ENCODE assay signal across 28 mouse cellular contexts in the genomic region with DNA sequence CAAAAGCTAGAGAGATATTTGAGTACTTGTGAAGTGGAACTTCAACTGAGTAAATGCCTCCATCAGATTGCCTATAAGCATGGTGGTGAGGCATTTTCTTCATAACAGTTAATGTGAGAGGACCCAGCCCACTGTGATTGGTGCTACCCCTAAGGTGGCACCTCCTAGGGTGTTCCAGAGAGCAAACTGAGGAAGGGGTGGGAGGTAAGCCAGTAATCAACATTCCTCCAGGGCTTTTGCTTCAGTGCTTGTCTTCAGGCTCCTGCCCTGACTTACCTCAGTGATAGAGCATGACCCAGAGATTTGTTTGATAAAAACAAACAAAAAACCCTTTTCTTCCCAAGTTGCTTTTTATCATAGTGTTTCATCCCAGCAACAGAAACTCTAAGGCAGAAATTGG. TPM values are rescaled to one million over a fixed set of nuclear protein-coding genes. Genes with fewer than 3 reads are reported as not detected.
DNase-seq lines count a peak whose midpoint lies in the region; ATAC-seq and TF ChIP-seq lines count a peak whose summit lies in the region.
"Had no signal": no experiment of that assay in that cellular context is flagged by ENCODE, and none has a peak within 500 bp of the region (broad histone marks: within the 10 kb centered on the region; RNA-seq: fewer than 3 reads in every experiment).

No protein-coding gene starts in this region.

- no peak for DNase-seq in gastrocnemius, adult 2 months
- no peak for DNase-seq in gastrocnemius, postnatal 36 days
- no peak for DNase-seq in kidney, adult 2 months
- DNase-seq in kidney, adult 11 months: no peak
- DNase-seq in neural tube, embryonic 10.5 days (ENCODE audit: extremely low spot score, low spot score): no peak
- DNase-seq: adrenal gland, adult 2 months; adrenal gland, postnatal 10 days; adrenal gland, postnatal 25 days; B cell, adult 2 months; cerebellum, adult 11 months; cerebellum, adult 18-20 months; cerebellum, adult 8-10 months; cerebellum, adult 9-11 months; cerebellum, postnatal 14 days; cerebellum, postnatal 36 days; embryo, embryonic 11 days had no signal

- no peak overlapping the region for H3K9ac ChIP-seq in kidney, embryonic 16.5 days (replicated peaks; ENCODE audit: low read length)
- H3K9ac ChIP-seq in kidney, embryonic 14.5 days (ENCODE audit: low read depth, low read length): no peak overlapping the region
- no peak overlapping the region for H3K9ac ChIP-seq in neural tube, embryonic 15.5 days (replicated peaks)
- H3K9ac ChIP-seq: embryonic facial prominence, embryonic 13.5 days; embryonic facial prominence, embryonic 15.5 days; forebrain, embryonic 12.5 days had no signal

- no peak for TF ChIP-seq CTCF in gastrocnemius, adult 2 months (IDR thresholded peaks at IDR 0.05)
- no peak for TF ChIP-seq CTCF in kidney, adult 2 months (conservative IDR thresholded peaks at IDR 0.05; ENCODE audit: insufficient read depth, insufficient read length, low read depth, low read length)

- H3K4me3 ChIP-seq in gastrocnemius, adult 2 months: no peak overlapping the region
- H3K4me3 ChIP-seq in kidney, adult 2 months (ENCODE audit: insufficient read depth, low read depth, low read length): no peak overlapping the region
- no peak overlapping the region for H3K4me3 ChIP-seq in kidney, embryonic 16.5 days (ENCODE audit: low read length)
- H3K4me3 ChIP-seq in kidney, embryonic 14.5 days (ENCODE audit: low read length): no peak overlapping the region
- H3K4me3 ChIP-seq in neural tube, embryonic 15.5 days (replicated peaks): no peak overlapping the region
- H3K4me3 ChIP-seq: embryonic facial prominence, embryonic 13.5 days; embryonic facial prominence, embryonic 15.5 days; erythroblast, embryonic 14.5 days; forebrain, embryonic 10.5 days; forebrain, embryonic 12.5 days had no signal

- H3K36me3 ChIP-seq in kidney, adult 2 months (ENCODE audit: control insufficient read depth, insufficient read depth, low read length): no peaks in the 10 kb centered on the region
- H3K36me3 ChIP-seq in kidney, embryonic 16.5 days (ENCODE audit: insufficient read depth, low read length): no peaks in the 10 kb centered on the region
- H3K36me3 ChIP-seq in kidney, embryonic 14.5 days (ENCODE audit: control insufficient read depth, insufficient read depth, low read length): no peaks in the 10 kb centered on the region
- no peaks in the 10 kb centered on the region for H3K36me3 ChIP-seq in neural tube, embryonic 15.5 days
- H3K36me3 ChIP-seq: embryonic facial prominence, embryonic 13.5 days; embryonic facial prominence, embryonic 15.5 days; forebrain, embryonic 12.5 days had no signal

- H3K4me2 ChIP-seq in kidney, embryonic 16.5 days (replicated peaks; ENCODE audit: low read depth, low read length): no peak overlapping the region
- H3K4me2 ChIP-seq in kidney, embryonic 14.5 days (replicated peaks; ENCODE audit: low read depth, low read length): no peak overlapping the region
- H3K4me2 ChIP-seq in neural tube, embryonic 15.5 days: no peak overlapping the region
- H3K4me2 ChIP-seq: embryonic facial prominence, embryonic 13.5 days; embryonic facial prominence, embryonic 15.5 days; forebrain, embryonic 12.5 days had no signal

- no peaks in the 10 kb centered on the region for H3K27me3 ChIP-seq in kidney, adult 2 months (replicated peaks; ENCODE audit: control insufficient read depth, insufficient read depth, low read length)
- H3K27me3 ChIP-seq in kidney, embryonic 16.5 days (ENCODE audit: insufficient read depth, low read length): no peaks in the 10 kb centered on the region
- H3K27me3 ChIP-seq in kidney, embryonic 14.5 days (ENCODE audit: control insufficient read depth, insufficient read depth, low read length): no peaks in the 10 kb centered on the region
- H3K27me3 ChIP-seq in neural tube, embryonic 15.5 days (replicated peaks): no peaks in the 10 kb centered on the region
- H3K27me3 ChIP-seq: CH12.LX; embryonic facial prominence, embryonic 13.5 days; embryonic facial prominence, embryonic 15.5 days; forebrain, embryonic 12.5 days had no signal

- ATAC-seq in kidney, embryonic 16.5 days (ENCODE audit: low FRiP score, low TSS enrichment): no peak
- ATAC-seq in kidney, embryonic 14.5 days (ENCODE audit: low FRiP score, low TSS enrichment): no peak
- ATAC-seq in neural tube, embryonic 15.5 days (ENCODE audit: low FRiP score): no peak
- ATAC-seq: CD4-positive, CD25-positive, alpha-beta regulatory T cell, adult 4 months; forebrain, embryonic 14.5 days had no signal

- peaks cover 24% of the 10 kb centered on the region for H3K4me1 ChIP-seq in kidney, adult 2 months (ENCODE audit: control insufficient read depth, insufficient read depth, low read length)
- peaks cover 19% of the 10 kb centered on the region for H3K4me1 ChIP-seq in kidney, embryonic 16.5 days (ENCODE audit: insufficient read depth, low read length)
- H3K4me1 ChIP-seq in kidney, embryonic 14.5 days (ENCODE audit: control insufficient read depth, insufficient read depth, low read length): 0 out of 2 replicates have a peak, but pooled peaks cover 9% of the 10 kb centered on the region
- peaks cover 9% of the 10 kb centered on the region; the same call in 1 of the 2 replicates for H3K4me1 ChIP-seq in neural tube, embryonic 15.5 days
- H3K4me1 ChIP-seq: embryonic facial prominence, embryonic 13.5 days; embryonic facial prominence, embryonic 15.5 days had no signal

- intact Hi-C loops in gastrocnemius, adult 2 months (cut with DNase I): loop anchor here (10.0 kb wide), 1 partner anchor 231 kb away; no protein-coding TSS in a partner anchor
- intact Hi-C loops in gastrocnemius, postnatal 36 days (cut with DNase I): no loop called here

- peak overlapping the region; percentile 9; the same call in 1 of the 2 replicates for H3K27ac ChIP-seq in gastrocnemius, adult 2 months
- H3K27ac ChIP-seq in kidney, adult 2 months (ENCODE audit: insufficient read depth, low read depth, low read length): peak overlapping the region; percentile 72
- peak overlapping the region; percentile 65 for H3K27ac ChIP-seq in kidney, embryonic 16.5 days (ENCODE audit: low read length)
- H3K27ac ChIP-seq in kidney, embryonic 14.5 days (ENCODE audit: low read depth, low read length): no peak overlapping the region
- 0 out of 2 replicates have a peak overlapping the region, but pooled peaks have one; percentile 39 for H3K27ac ChIP-seq in neural tube, embryonic 15.5 days (replicated peaks)
- H3K27ac ChIP-seq: embryonic facial prominence, embryonic 13.5 days; embryonic facial prominence, embryonic 15.5 days; forebrain, embryonic 10.5 days; forebrain, embryonic 12.5 days had no signal

- TF ChIP-seq POLR2A in kidney, adult 2 months (IDR thresholded peaks at IDR 0.05; ENCODE audit: low read depth, low read length): no peak

- no peaks in the 10 kb centered on the region for H3K9me3 ChIP-seq in kidney, embryonic 16.5 days (ENCODE audit: low read length)
- no peaks in the 10 kb centered on the region for H3K9me3 ChIP-seq in kidney, embryonic 14.5 days (ENCODE audit: control insufficient read depth, low read length)
- no peaks in the 10 kb centered on the region for H3K9me3 ChIP-seq in neural tube, embryonic 15.5 days (replicated peaks)
- H3K9me3 ChIP-seq: embryonic facial prominence, embryonic 13.5 days; embryonic facial prominence, embryonic 15.5 days; forebrain, embryonic 10.5 days; forebrain, embryonic 12.5 days; G1E had no signal

RNA-seq across cellular contexts. Expression of a gene that starts 26.9 kb away (rescaled TPM):
- 10 to 100 TPM; 60.2 to 61.3 TPM for total RNA-seq in gastrocnemius, adult 2 months (2021)
- 10 to 100 TPM; 50.4 to 56.7 TPM for total RNA-seq in gastrocnemius, postnatal 36 days (2021)
- polyA plus RNA-seq in kidney, adult 2 months (2012; rRNA removed): 11.7 and 12.1 TPM in 2 replicates
- polyA plus RNA-seq in kidney, embryonic 16.5 days (2015; fragmentation: Nextera tagmentation; extraction: Ambion mirVana): 28.3 and 30.0 TPM in 2 replicates
- polyA plus RNA-seq in kidney, embryonic 14.5 days (2014; fragmentation: Nextera tagmentation; extraction: Ambion mirVana): 37.8 and 44.8 TPM in 2 replicates
- polyA plus RNA-seq in neural tube, embryonic 15.5 days (2015; fragmentation: Nextera tagmentation; extraction: Ambion mirVana): 49.4 and 58.2 TPM in 2 replicates

RNA-seq across cellular contexts. Expression of a gene that starts 27.8 kb away (rescaled TPM):
- total RNA-seq in gastrocnemius, adult 2 months (2021): 100 to 1,000 TPM; 142 to 174 TPM
- 100 to 1,000 TPM; 129 to 132 TPM for total RNA-seq in gastrocnemius, postnatal 36 days (2021)
- 13.0 and 15.7 TPM in 2 replicates for polyA plus RNA-seq in kidney, adult 2 months (2012; rRNA removed)
- polyA plus RNA-seq in kidney, embryonic 16.5 days (2015; fragmentation: Nextera tagmentation; extraction: Ambion mirVana): 38.5 and 41.8 TPM in 2 replicates
- 53.6 and 60.7 TPM in 2 replicates for polyA plus RNA-seq in kidney, embryonic 14.5 days (2014; fragmentation: Nextera tagmentation; extraction: Ambion mirVana)
- polyA plus RNA-seq in neural tube, embryonic 15.5 days (2015; fragmentation: Nextera tagmentation; extraction: Ambion mirVana): 34.4 and 34.7 TPM in 2 replicates
